Mouse (Mus musculus) embryonic facial prominence, embryonic 11.5 days (tissue): ENCODE results near the gene Mlx. TPM values are rescaled to one million over a fixed set of nuclear protein-coding genes. Genes with fewer than 3 reads are reported as not detected.

ENCODE experiments used
- ATAC-seq: fragments of 200-750 bp; cut with Nextera tagmentation; replicated peaks from 2 replicates; pipeline ENCODE4 v1.8.0; 2017; ENCODE audit warnings: low read depth; ENCODE audit not compliant: insufficient number of reproducible peaks, low FRiP score, low TSS enrichment
- DNase-seq: peaks from one replicate; pipeline ENCODE4 v3.0.0-alpha.2; 2015; ENCODE audit warnings: low spot score
- H3K27ac ChIP-seq: fragments of 300-500 bp; sonication (generic); replicated peaks from 2 replicates; pipeline ENCODE4 v1.5.1; 2014; ENCODE audit warnings: mild to moderate bottlenecking, low read depth, low read length, control low read depth
- H3K27me3 ChIP-seq: fragments of 300-500 bp; sonication (generic); 2 replicates; pipeline ENCODE4 v1.6.1; 2014; ENCODE audit warnings: mild to moderate bottlenecking, low read length, moderate library complexity, mixed read lengths; ENCODE audit not compliant: control insufficient read depth, insufficient read depth
- H3K36me3 ChIP-seq: fragments of 300-500 bp; sonication (generic); replicated peaks from 2 replicates; pipeline ENCODE4 v1.6.1; 2014; ENCODE audit warnings: low read depth, mild to moderate bottlenecking, low read length, moderate library complexity, mixed read lengths; ENCODE audit not compliant: control insufficient read depth, insufficient read depth
- H3K4me1 ChIP-seq: fragments of 300-500 bp; sonication (generic); 2 replicates; pipeline ENCODE4 v1.6.1; 2014; ENCODE audit warnings: low read length, mixed read lengths; ENCODE audit not compliant: control insufficient read depth, insufficient read depth
- H3K4me2 ChIP-seq: fragments of 300-500 bp; sonication (generic); 2 replicates; pipeline ENCODE4 v1.6.1; 2014; ENCODE audit warnings: low read depth, mild to moderate bottlenecking, control low read depth, low read length, moderate library complexity
- H3K4me3 ChIP-seq: fragments of 300-500 bp; sonication (generic); 2 replicates; pipeline ENCODE4 v1.5.1; 2014; ENCODE audit warnings: low read depth, low read length, control low read depth
- H3K9ac ChIP-seq: fragments of 300-500 bp; sonication (generic); replicated peaks from 2 replicates; pipeline ENCODE4 v1.6.1; 2014; ENCODE audit warnings: mild to moderate bottlenecking, control low read depth, low read length
- H3K9me3 ChIP-seq: fragments of 300-500 bp; sonication (generic); replicated peaks from 2 replicates; pipeline ENCODE4 v1.6.1; 2016; ENCODE audit warnings: mild to moderate bottlenecking, low read length, inconsistent platforms, mixed read lengths; ENCODE audit not compliant: control insufficient read depth
- WGBS: fragments of 180-500 bp; shearing (Covaris S2); extraction: QIAGEN DNeasy Blood & Tissue Kit; methylation state at CpG from one replicate; pipeline ENCODE4 v1.1.7; 2014; 5-methylcytosine and 5-hydroxymethylcytosine counted together
- polyA plus RNA-seq: library from polyadenylated mRNA; unstranded; fragments of >200 nt; fragmentation: Nextera tagmentation; extraction: Ambion mirVana; gene quantifications from 2 replicates; pipeline ENCODE4 v1.2.1, GENCODE M21; 2014

The Mlx gene
- polyA plus RNA-seq, 1 experiment from 2014 or later, result 47.9 TPM

- H3K4me3 ChIP-seq, result no peak overlapping the region
These were observed 34.2 kb upstream of the Mlx start for GRCm38 (mm10) chr11:101052751-101053473.

GRCm38 (mm10) chr11:101053974-101054373 is 33.1 kb upstream of the Mlx start:
- Histone ChIP-seq H3K36me3 (no peaks in the 10 kb centered on the region; the same call in 1 of the 2 replicates), H3K4me1 (no peaks in the 10 kb centered on the region), H3K27ac (no peak overlapping the region), H3K9me3 (no peaks in the 10 kb centered on the region), H3K4me2 (no peak overlapping the region), H3K27me3 (no peaks in the 10 kb centered on the region), H3K4me3 (no peak overlapping the region), H3K9ac (no peak overlapping the region)
- ATAC-seq, result no peak
- 91% methylated on average over 1 of the region's 1 CpGs for WGBS
- DNase-seq, result peak; percentile 10

More at GRCm38 (mm10) chr11:101052751-101053473, 34.2 kb upstream of the Mlx start:
- Histone ChIP-seq H3K36me3 (peaks cover 2% of the 10 kb centered on the region; the same call in 1 of the 2 replicates), H3K9me3 (no peaks in the 10 kb centered on the region), H3K27me3 (no peaks in the 10 kb centered on the region), H3K9ac (no peak overlapping the region), H3K4me2 (no peak overlapping the region), H3K27ac (no peak overlapping the region), H3K4me1 (no peaks in the 10 kb centered on the region)
- ATAC-seq (no peak), DNase-seq (no peak)
- WGBS, result 90% methylated on average over 10 of the region's 10 CpGs

GRCm38 (mm10) chr11:101055418-101055817 is 31.7 kb upstream of the Mlx start:
- Histone ChIP-seq H3K27me3 (no peaks in the 10 kb centered on the region), H3K9me3 (no peaks in the 10 kb centered on the region), H3K9ac (no peak overlapping the region), H3K27ac (no peak overlapping the region), H3K4me2 (no peak overlapping the region), H3K36me3 (no peaks in the 10 kb centered on the region), H3K4me1 (no peaks in the 10 kb centered on the region), H3K4me3 (no peak overlapping the region)
- DNase-seq, result no peak
- 82% methylated on average over 14 of the region's 14 CpGs for WGBS
- ATAC-seq, result no peak

GRCm38 (mm10) chr11:101056885-101057284 is 30.2 kb upstream of the Mlx start:
- no peak for DNase-seq
- Histone ChIP-seq H3K4me3 (no peak overlapping the region), H3K9me3 (no peaks in the 10 kb centered on the region), H3K27me3 (no peaks in the 10 kb centered on the region), H3K9ac (no peak overlapping the region; the same call in 1 of the 2 replicates), H3K27ac (no peak overlapping the region), H3K4me2 (no peak overlapping the region), H3K36me3 (no peaks in the 10 kb centered on the region), H3K4me1 (no peaks in the 10 kb centered on the region)
- ATAC-seq, result no peak
- WGBS, result 53% methylated on average over 8 of the region's 8 CpGs

- no peak for ATAC-seq
- no peak overlapping the region for H3K4me3 ChIP-seq
- no peak overlapping the region for H3K27ac ChIP-seq
- peak; percentile 87 for DNase-seq
- 32% methylated on average over 5 of the region's 5 CpGs for WGBS
- H3K4me2 ChIP-seq, result no peak overlapping the region
- H3K9ac ChIP-seq, result no peak overlapping the region
- H3K36me3 ChIP-seq, result no peaks in the 10 kb centered on the region
- no peaks in the 10 kb centered on the region for H3K27me3 ChIP-seq
- H3K9me3 ChIP-seq, result no peaks in the 10 kb centered on the region
- H3K4me1 ChIP-seq, result no peaks in the 10 kb centered on the region; the same call in 1 of the 2 replicates
These were observed 29.2 kb upstream of the Mlx start for GRCm38 (mm10) chr11:101057860-101058259.

GRCm38 (mm10) chr11:101058726-101059125 is 28.4 kb upstream of the Mlx start:
- H3K36me3 ChIP-seq, result no peaks in the 10 kb centered on the region
- DNase-seq, result no peak
- H3K4me2 ChIP-seq, result no peak overlapping the region
- WGBS, result 71% methylated on average over 5 of the region's 5 CpGs
- H3K9me3 ChIP-seq, result no peaks in the 10 kb centered on the region
- no peaks in the 10 kb centered on the region for H3K27me3 ChIP-seq
- ATAC-seq, result no peak
- H3K4me1 ChIP-seq, result peaks cover 5% of the 10 kb centered on the region
- H3K9ac ChIP-seq, result no peak overlapping the region
- no peak overlapping the region for H3K27ac ChIP-seq
- H3K4me3 ChIP-seq, result no peak overlapping the region

- 81% methylated on average over 10 of the region's 10 CpGs for WGBS
- no peak for DNase-seq
- Histone ChIP-seq H3K4me1 (peaks cover 5% of the 10 kb centered on the region), H3K27me3 (no peaks in the 10 kb centered on the region), H3K9me3 (no peaks in the 10 kb centered on the region), H3K9ac (no peak overlapping the region), H3K27ac (no peak overlapping the region), H3K4me2 (no peak overlapping the region), H3K4me3 (no peak overlapping the region), H3K36me3 (no peaks in the 10 kb centered on the region)
- ATAC-seq, result no peak
These were observed 27.6 kb upstream of the Mlx start for GRCm38 (mm10) chr11:101059473-101059872.

GRCm38 (mm10) chr11:101060126-101060525 is 27.0 kb upstream of the Mlx start:
- 0 out of 2 replicates have a peak overlapping the region, but pooled peaks have one; percentile 25 for H3K27ac ChIP-seq
- no peaks in the 10 kb centered on the region for H3K36me3 ChIP-seq
- H3K9me3 ChIP-seq, result no peaks in the 10 kb centered on the region
- WGBS, result 64% methylated on average over 8 of the region's 8 CpGs
- H3K4me3 ChIP-seq, result no peak overlapping the region
- H3K4me1 ChIP-seq, result peaks cover 5% of the 10 kb centered on the region
- no peak overlapping the region for H3K4me2 ChIP-seq
- DNase-seq, result no peak
- no peaks in the 10 kb centered on the region for H3K27me3 ChIP-seq
- no peak overlapping the region for H3K9ac ChIP-seq
- ATAC-seq, result no peak
